20 mouse cellular contexts compared by ENCODE assay signal in genomic region chr5:31853831-31854230, GRCm38 (mm10).
"Had no signal": no experiment of that assay in that cellular context is flagged by ENCODE, and none has a peak within 500 bp of the region (broad histone marks: within the 10 kb centered on the region; RNA-seq: fewer than 3 reads in every experiment).

No protein-coding gene starts in this region.

- DNase-seq: kidney, postnatal 14 days; kidney, postnatal 4 days; left cerebral cortex, postnatal 4 days; liver, postnatal 0 days; lung, embryonic 14.5 days; right cerebral cortex, adult 18-20 months; right cerebral cortex, postnatal 14 days; spleen, adult 18-20 months; thymus, postnatal 36 days had no signal

- ATAC-seq: liver, postnatal 0 days; lung, postnatal 0 days; midbrain, embryonic 15.5 days had no signal

- H3K9me3 ChIP-seq: limb, embryonic 12.5 days; limb, embryonic 15.5 days; midbrain, embryonic 12.5 days; midbrain, embryonic 15.5 days; neural tube, embryonic 12.5 days; neural tube, embryonic 15.5 days; stomach, embryonic 15.5 days had no signal

- H3K27ac ChIP-seq: limb, embryonic 12.5 days; limb, embryonic 15.5 days; liver, embryonic 14.5 days; macrophage; midbrain, embryonic 12.5 days; midbrain, embryonic 15.5 days; neural tube, embryonic 12.5 days; neural tube, embryonic 15.5 days; stomach, embryonic 15.5 days had no signal

- H3K9ac ChIP-seq: limb, embryonic 12.5 days; limb, embryonic 15.5 days; liver, embryonic 14.5 days; liver, postnatal 0 days; lung, embryonic 14.5 days; midbrain, embryonic 12.5 days; midbrain, embryonic 15.5 days; neural tube, embryonic 12.5 days; neural tube, embryonic 15.5 days; stomach, embryonic 15.5 days had no signal

- H3K36me3 ChIP-seq: limb, embryonic 12.5 days; limb, embryonic 15.5 days; midbrain, embryonic 12.5 days; midbrain, embryonic 15.5 days; neural tube, embryonic 12.5 days; neural tube, embryonic 15.5 days; stomach, embryonic 15.5 days had no signal

- H3K4me3 ChIP-seq: limb, embryonic 12.5 days; limb, embryonic 15.5 days; midbrain, embryonic 12.5 days; midbrain, embryonic 15.5 days; neural tube, embryonic 12.5 days; neural tube, embryonic 15.5 days; stomach, embryonic 15.5 days had no signal

- H3K4me1 ChIP-seq: limb, embryonic 12.5 days; limb, embryonic 15.5 days; midbrain, embryonic 12.5 days; midbrain, embryonic 15.5 days; neural tube, embryonic 12.5 days; neural tube, embryonic 15.5 days; stomach, embryonic 15.5 days had no signal

- H3K27me3 ChIP-seq: limb, embryonic 12.5 days; limb, embryonic 15.5 days; midbrain, embryonic 12.5 days; midbrain, embryonic 15.5 days; neural tube, embryonic 12.5 days; neural tube, embryonic 15.5 days; stomach, embryonic 15.5 days had no signal

- H3K4me2 ChIP-seq: limb, embryonic 12.5 days; limb, embryonic 15.5 days; liver, embryonic 11.5 days; lung, embryonic 14.5 days; midbrain, embryonic 12.5 days; midbrain, embryonic 15.5 days; neural tube, embryonic 12.5 days; neural tube, embryonic 15.5 days; stomach, embryonic 15.5 days had no signal
